Comparison of ENCODE assay signal across 17 mouse cellular contexts in genomic region chr8:26298066-26298804, GRCm38 (mm10).
DNase-seq lines count a peak whose midpoint lies in the region; ATAC-seq and TF ChIP-seq lines count a peak whose summit lies in the region.
"Had no signal": no experiment of that assay in that cellular context is flagged by ENCODE, and none has a peak within 500 bp of the region (broad histone marks: within the 10 kb centered on the region; RNA-seq: fewer than 3 reads in every experiment).

No protein-coding gene starts in this region.

- H3K36me3 ChIP-seq in intestine, embryonic 14.5 days (ENCODE audit: control insufficient read depth, insufficient read depth, low read length) = no peaks in the 10 kb centered on the region
- H3K36me3 ChIP-seq in intestine, postnatal 0 days (ENCODE audit: control insufficient read depth, insufficient read depth) = no peaks in the 10 kb centered on the region
- no peaks in the 10 kb centered on the region for H3K36me3 ChIP-seq in limb, embryonic 10.5 days
- H3K36me3 ChIP-seq: embryonic facial prominence, embryonic 13.5 days; heart, embryonic 12.5 days; hindbrain, embryonic 12.5 days had no signal

- TF ChIP-seq CTCF in intestine, postnatal 0 days (IDR thresholded peaks at IDR 0.05; ENCODE audit: low read depth) = no peak

- H3K9ac ChIP-seq in intestine, embryonic 14.5 days (ENCODE audit: low read length) = no peak overlapping the region
- H3K9ac ChIP-seq in intestine, postnatal 0 days (ENCODE audit: low read depth, low read length) = no peak overlapping the region
- H3K9ac ChIP-seq: embryonic facial prominence, embryonic 13.5 days; forebrain, embryonic 13.5 days; forebrain, postnatal 0 days; heart, embryonic 12.5 days; hindbrain, embryonic 12.5 days had no signal

- H3K4me3 ChIP-seq in intestine, embryonic 14.5 days (ENCODE audit: low read depth, low read length) = no peak overlapping the region
- no peak overlapping the region for H3K4me3 ChIP-seq in intestine, postnatal 0 days (ENCODE audit: low read depth, low read length)
- no peak overlapping the region for H3K4me3 ChIP-seq in limb, embryonic 10.5 days
- H3K4me3 ChIP-seq: embryonic facial prominence, embryonic 13.5 days; forebrain, embryonic 13.5 days; heart, embryonic 12.5 days; hindbrain, embryonic 12.5 days had no signal

- H3K4me1 ChIP-seq in intestine, embryonic 14.5 days (replicated peaks; ENCODE audit: control insufficient read depth, insufficient read depth, low read length) = peaks cover 5% of the 10 kb centered on the region
- H3K4me1 ChIP-seq in intestine, postnatal 0 days (replicated peaks; ENCODE audit: control insufficient read depth, insufficient read depth, low read length) = no peaks in the 10 kb centered on the region
- H3K4me1 ChIP-seq in limb, embryonic 10.5 days = peaks cover 20% of the 10 kb centered on the region
- H3K4me1 ChIP-seq: heart, embryonic 12.5 days had no signal

- ATAC-seq in intestine, embryonic 14.5 days (replicated peaks; ENCODE audit: low FRiP score, low TSS enrichment, low read depth) = no peak
- ATAC-seq in intestine, postnatal 0 days = no peak
- ATAC-seq: activated CD4-positive, CD25-positive, alpha-beta regulatory T cell, adult 4 months; forebrain, embryonic 13.5 days; forebrain, postnatal 0 days; hindbrain, embryonic 16.5 days; Patski had no signal

- no peaks in the 10 kb centered on the region for H3K9me3 ChIP-seq in intestine, embryonic 14.5 days (ENCODE audit: control insufficient read depth, low read length)
- no peaks in the 10 kb centered on the region for H3K9me3 ChIP-seq in intestine, postnatal 0 days (ENCODE audit: control insufficient read depth)
- no peaks in the 10 kb centered on the region for H3K9me3 ChIP-seq in limb, embryonic 10.5 days (replicated peaks)
- H3K9me3 ChIP-seq: embryonic facial prominence, embryonic 13.5 days; forebrain, embryonic 13.5 days; heart, embryonic 12.5 days; hindbrain, embryonic 12.5 days had no signal

- no peaks in the 10 kb centered on the region for H3K27me3 ChIP-seq in intestine, embryonic 14.5 days (replicated peaks; ENCODE audit: control insufficient read depth, insufficient read depth, low read length)
- no peaks in the 10 kb centered on the region for H3K27me3 ChIP-seq in intestine, postnatal 0 days (replicated peaks; ENCODE audit: control insufficient read depth, insufficient read depth, low read length)
- 0 out of 2 replicates have a peak, but pooled peaks cover 4% of the 10 kb centered on the region for H3K27me3 ChIP-seq in limb, embryonic 10.5 days (ENCODE audit: low read depth, poor library complexity, severe bottlenecking)
- H3K27me3 ChIP-seq: embryonic facial prominence, embryonic 13.5 days; forebrain, embryonic 13.5 days; hindbrain, embryonic 12.5 days had no signal

- WGBS in intestine, embryonic 14.5 days = 78% methylated on average over 10 of the region's 10 CpGs
- WGBS in intestine, postnatal 0 days = 60% methylated on average over 10 of the region's 10 CpGs
- 91% methylated on average over 10 of the region's 10 CpGs for WGBS in limb, embryonic 10.5 days

- no peak overlapping the region for H3K27ac ChIP-seq in intestine, embryonic 14.5 days (ENCODE audit: low read depth)
- no peak overlapping the region for H3K27ac ChIP-seq in intestine, postnatal 0 days (ENCODE audit: low read depth, low read length)
- H3K27ac ChIP-seq in limb, embryonic 10.5 days = no peak overlapping the region
- H3K27ac ChIP-seq: embryonic facial prominence, embryonic 13.5 days; forebrain, embryonic 13.5 days; hindbrain, embryonic 12.5 days had no signal

- peak; percentile 62 to 78 for DNase-seq in cerebellum, postnatal 14 days
- no peak for DNase-seq in cerebellum, adult 11-12 months
- DNase-seq in intestine, embryonic 14.5 days (ENCODE audit: low spot score) = peak; percentile 23
- DNase-seq in urinary bladder, postnatal 14 days (ENCODE audit: low spot score) = peak; percentile 40
- no peak for DNase-seq in urinary bladder, postnatal 4 days (ENCODE audit: low spot score in 2 of 2)
- no peak for DNase-seq in limb, embryonic 10.5 days (ENCODE audit: low spot score)
- DNase-seq: adrenal gland, postnatal 14 days; forebrain, postnatal 0 days; gastrocnemius, postnatal 14 days had no signal

- no peak overlapping the region for H3K4me2 ChIP-seq in intestine, embryonic 14.5 days (ENCODE audit: low read length)
- H3K4me2 ChIP-seq in intestine, postnatal 0 days (replicated peaks; ENCODE audit: low read depth) = no peak overlapping the region
- H3K4me2 ChIP-seq: embryonic facial prominence, embryonic 13.5 days; forebrain, embryonic 13.5 days; heart, embryonic 12.5 days; hindbrain, embryonic 12.5 days had no signal

Comparison
In these comparisons a context has a peak if more than half of its experiments do, and no peak if none do; other contexts are left out.
1. DNase-seq: peak in cerebellum, postnatal 14 days (2 of 2), intestine, embryonic 14.5 days (single experiment) and urinary bladder, postnatal 14 days (single experiment); none in cerebellum, adult 11-12 months (single experiment), urinary bladder, postnatal 4 days (0 of 2) and limb, embryonic 10.5 days (single experiment).